Mouse (Mus musculus): ENCODE results near the gene Ambra1. TPM values are rescaled to one million over a fixed set of nuclear protein-coding genes. Genes with fewer than 3 reads are reported as not detected.

The Ambra1 gene
- total RNA-seq, 1 experiment from 2014 or later = 41.9 TPM

- no peak for ATAC-seq (ENCODE audit: extremely low read depth, insufficient number of reproducible peaks, low FRiP score, poor library complexity, severe bottlenecking)
Measured at GRCm38 (mm10) chr2:91852446-91853191, 122.7 kb downstream of the Ambra1 start.

- no peak for ATAC-seq (ENCODE audit: extremely low read depth, insufficient number of reproducible peaks, low FRiP score, poor library complexity, severe bottlenecking)
Measured at GRCm38 (mm10) chr2:91854575-91854974, 124.6 kb downstream of the Ambra1 start.

GRCm38 (mm10) chr2:91856958-91857357 lies 127.0 kb downstream of the Ambra1 start:
- ATAC-seq (ENCODE audit: extremely low read depth, insufficient number of reproducible peaks, low FRiP score, poor library complexity, severe bottlenecking) = no peak

- ATAC-seq (ENCODE audit: extremely low read depth, insufficient number of reproducible peaks, low FRiP score, poor library complexity, severe bottlenecking) = no peak
Measured at GRCm38 (mm10) chr2:91859423-91859822, 129.5 kb downstream of the Ambra1 start.

- ATAC-seq (ENCODE audit: extremely low read depth, insufficient number of reproducible peaks, low FRiP score, poor library complexity, severe bottlenecking) = no peak
Measured at GRCm38 (mm10) chr2:91870754-91871153, 140.8 kb downstream of the Ambra1 start.

- ATAC-seq (ENCODE audit: extremely low read depth, insufficient number of reproducible peaks, low FRiP score, poor library complexity, severe bottlenecking) = no peak
Measured at GRCm38 (mm10) chr2:91871225-91871624, 141.3 kb downstream of the Ambra1 start.

- ATAC-seq (ENCODE audit: extremely low read depth, insufficient number of reproducible peaks, low FRiP score, poor library complexity, severe bottlenecking) = no peak
Measured at GRCm38 (mm10) chr2:91872658-91873057, 142.7 kb downstream of the Ambra1 start.

- ATAC-seq (ENCODE audit: extremely low read depth, insufficient number of reproducible peaks, low FRiP score, poor library complexity, severe bottlenecking) = no peak
Measured at GRCm38 (mm10) chr2:91876000-91876805, 146.3 kb downstream of the Ambra1 start.

GRCm38 (mm10) chr2:91876806-91877140 lies 146.8 kb downstream of the Ambra1 start:
- ATAC-seq (ENCODE audit: extremely low read depth, insufficient number of reproducible peaks, low FRiP score, poor library complexity, severe bottlenecking) = no peak

- no peak for ATAC-seq (ENCODE audit: extremely low read depth, insufficient number of reproducible peaks, low FRiP score, poor library complexity, severe bottlenecking)
Measured at GRCm38 (mm10) chr2:91878387-91879180, 148.7 kb downstream of the Ambra1 start.

- ATAC-seq (ENCODE audit: extremely low read depth, insufficient number of reproducible peaks, low FRiP score, poor library complexity, severe bottlenecking) = no peak
Measured at GRCm38 (mm10) chr2:91883961-91884360, 154.0 kb downstream of the Ambra1 start.

GRCm38 (mm10) chr2:91884616-91885015 lies 154.7 kb downstream of the Ambra1 start:
- no peak for ATAC-seq (ENCODE audit: extremely low read depth, insufficient number of reproducible peaks, low FRiP score, poor library complexity, severe bottlenecking)

- ATAC-seq (ENCODE audit: extremely low read depth, insufficient number of reproducible peaks, low FRiP score, poor library complexity, severe bottlenecking) = no peak
Measured at GRCm38 (mm10) chr2:91894716-91895115, 164.8 kb downstream of the Ambra1 start.

- ATAC-seq (ENCODE audit: extremely low read depth, insufficient number of reproducible peaks, low FRiP score, poor library complexity, severe bottlenecking) = no peak
Measured at GRCm38 (mm10) chr2:91895401-91895800, 165.5 kb downstream of the Ambra1 start.

GRCm38 (mm10) chr2:91897968-91898367 lies 168.0 kb downstream of the Ambra1 start:
- no peak for ATAC-seq (ENCODE audit: extremely low read depth, insufficient number of reproducible peaks, low FRiP score, poor library complexity, severe bottlenecking)

- ATAC-seq (ENCODE audit: extremely low read depth, insufficient number of reproducible peaks, low FRiP score, poor library complexity, severe bottlenecking) = no peak
Measured at GRCm38 (mm10) chr2:91899141-91899540, 169.2 kb downstream of the Ambra1 start.

GRCm38 (mm10) chr2:91900431-91900830 lies 170.5 kb downstream of the Ambra1 start:
- no peak for ATAC-seq (ENCODE audit: extremely low read depth, insufficient number of reproducible peaks, low FRiP score, poor library complexity, severe bottlenecking)

GRCm38 (mm10) chr2:91902336-91902735 lies 172.4 kb downstream of the Ambra1 start:
- ATAC-seq (ENCODE audit: extremely low read depth, insufficient number of reproducible peaks, low FRiP score, poor library complexity, severe bottlenecking) = no peak

- ATAC-seq (ENCODE audit: extremely low read depth, insufficient number of reproducible peaks, low FRiP score, poor library complexity, severe bottlenecking) = no peak
Measured at GRCm38 (mm10) chr2:91903171-91903925, 173.4 kb downstream of the Ambra1 start.
